Comparison of ENCODE assay signal across 8 mouse cellular contexts in the genomic region with DNA sequence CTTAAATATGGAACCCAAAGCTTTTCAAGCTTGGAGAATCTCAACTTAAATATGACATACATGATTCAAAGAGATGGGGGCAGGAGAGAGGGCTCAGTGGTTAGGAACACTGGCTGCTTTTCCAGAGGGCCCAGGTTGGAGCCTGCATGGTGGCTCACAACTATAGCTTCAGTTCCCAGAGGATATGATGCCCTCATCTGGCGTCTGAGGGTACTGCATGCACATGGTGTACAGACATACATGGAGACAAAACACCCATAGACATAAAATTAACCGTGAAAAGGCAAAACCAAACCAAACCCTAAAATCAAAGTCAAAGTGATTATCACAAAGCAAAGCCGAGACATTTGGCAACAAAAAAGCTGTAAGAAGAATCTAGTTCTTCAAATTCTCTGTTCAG. TPM values are rescaled to one million over a fixed set of nuclear protein-coding genes. Genes with fewer than 3 reads are reported as not detected.
DNase-seq lines count a peak whose midpoint lies in the region; ATAC-seq and TF ChIP-seq lines count a peak whose summit lies in the region.

No protein-coding gene starts in this region.

- H3K27me3 ChIP-seq in heart, adult 2 months (ENCODE audit: control insufficient read depth, insufficient read depth, low read length), result no peaks in the 10 kb centered on the region
- H3K27me3 ChIP-seq in liver, postnatal 0 days (ENCODE audit: insufficient read depth, low read length), result peaks cover 30% of the 10 kb centered on the region

- peaks cover 1% of the 10 kb centered on the region; the same call in 1 of the 2 replicates for H3K4me1 ChIP-seq in heart, adult 2 months (ENCODE audit: control insufficient read depth, insufficient read depth, low read length)
- H3K4me1 ChIP-seq in liver, postnatal 0 days (ENCODE audit: insufficient read depth), result no peaks in the 10 kb centered on the region

- no peak overlapping the region for H3K4me3 ChIP-seq in heart, adult 2 months
- H3K4me3 ChIP-seq in liver, postnatal 0 days (ENCODE audit: low read depth, low read length), result no peak overlapping the region

- peaks cover 2% of the 10 kb centered on the region; the same call in 1 of the 2 replicates for H3K9me3 ChIP-seq in liver, postnatal 0 days (ENCODE audit: low read length)

- no peaks in the 10 kb centered on the region for H3K79me2 ChIP-seq in heart, adult 2 months (replicated peaks; ENCODE audit: control insufficient read depth, insufficient read depth, low read length)

- no peak for TF ChIP-seq POLR2A in heart, adult 2 months (IDR thresholded peaks at IDR 0.05; ENCODE audit: insufficient read depth, low read depth, low read length)

- intact Hi-C loops in heart, adult 2 months (cut with DNase I), result no loop called here

- H3K36me3 ChIP-seq in heart, adult 2 months (ENCODE audit: control insufficient read depth, insufficient read depth, low read length), result no peaks in the 10 kb centered on the region
- no peaks in the 10 kb centered on the region for H3K36me3 ChIP-seq in liver, postnatal 0 days (replicated peaks; ENCODE audit: insufficient read depth, low read length)

- TF ChIP-seq EP300 in heart, adult 2 months (IDR thresholded peaks at IDR 0.05; ENCODE audit: insufficient read depth, low read depth, low read length), result no peak
- TF ChIP-seq EP300 in liver, postnatal 0 days (IDR thresholded peaks at IDR 0.05; ENCODE audit: low read depth), result no peak

- H3K9ac ChIP-seq in heart, adult 2 months (ENCODE audit: low read depth, low read length), result no peak overlapping the region
- no peak overlapping the region for H3K9ac ChIP-seq in liver, postnatal 0 days (replicated peaks)

- H3K4me2 ChIP-seq in liver, postnatal 0 days (ENCODE audit: low read depth, low read length), result no peak overlapping the region

- ATAC-seq in liver, postnatal 0 days, result no peak

- 78% methylated on average over 3 of the region's 3 CpGs for WGBS in heart, adult 2 months
- 72% methylated on average over 3 of the region's 3 CpGs for WGBS in liver, postnatal 0 days (ENCODE audit: insufficient replicate concordance)

- peak; percentile 50 for TF ChIP-seq CTCF in heart, adult 2 months (IDR thresholded peaks at IDR 0.05)
- peak; percentile 55 for TF ChIP-seq CTCF in liver, postnatal 0 days (IDR thresholded peaks at IDR 0.05; ENCODE audit: low read depth)

- H3K27ac ChIP-seq in heart, adult 2 months, result no peak overlapping the region
- H3K27ac ChIP-seq in liver, postnatal 0 days (ENCODE audit: low read depth), result no peak overlapping the region

- no peak for DNase-seq in heart, adult 2 months
- DNase-seq in heart, adult 18-20 months, result no peak
- DNase-seq in urinary bladder, postnatal 14 days (ENCODE audit: low spot score), result peak; percentile 11
- DNase-seq in urinary bladder, postnatal 4 days (ENCODE audit: low spot score in 2 of 2), result no peak
- peak; percentile 58 for DNase-seq in embryo, embryonic 10.5 days (ENCODE audit: low spot score)
- DNase-seq in liver, postnatal 0 days, result peak; percentile 44
- DNase-seq in thymus, postnatal 0 days (ENCODE audit: low spot score), result peak; percentile 39
- DNase-seq in urinary bladder, postnatal 10 days (ENCODE audit: low spot score), result no peak

RNA-seq across cellular contexts. Expression of gene Rimkla, which starts 1.6 kb away (rescaled TPM):
- total RNA-seq in heart, adult 2 months (2021), result under 1 TPM; 0.66 to 0.70 TPM
- polyA plus RNA-seq in heart, adult 2 months (2012; rRNA removed), result 0.56 and 1.1 TPM in 2 replicates
- total RNA-seq in heart, adult 18-20 months (2021), result 1 to 10 TPM in 1 of 2 experiments, under 1 TPM in 1; 0.57 to 1.3 TPM
- not detected in 2 replicates for polyA plus RNA-seq in liver, postnatal 0 days (2015; fragmentation: Nextera tagmentation; extraction: Ambion mirVana)
- polyA plus RNA-seq in thymus, postnatal 0 days (2015; fragmentation: Nextera tagmentation; extraction: Ambion mirVana), result 0.21 and 0.25 TPM in 2 replicates

RNA-seq across cellular contexts. Expression of gene Foxj3, which starts 46.0 kb away (rescaled TPM):
- total RNA-seq in heart, adult 2 months (2021), result 10 to 100 TPM; 30.3 to 32.1 TPM
- 13.5 and 19.4 TPM in 2 replicates for polyA plus RNA-seq in heart, adult 2 months (2012; rRNA removed)
- 10 to 100 TPM; 29.2 to 30.1 TPM for total RNA-seq in heart, adult 18-20 months (2021)
- 2.6 and 2.9 TPM in 2 replicates for polyA plus RNA-seq in liver, postnatal 0 days (2015; fragmentation: Nextera tagmentation; extraction: Ambion mirVana)
- 11.4 and 13.5 TPM in 2 replicates for polyA plus RNA-seq in thymus, postnatal 0 days (2015; fragmentation: Nextera tagmentation; extraction: Ambion mirVana)

RNA-seq across cellular contexts. Expression of gene Frg2f1, which starts 48.5 kb away (rescaled TPM):
- 1 to 10 TPM; 6.3 to 6.7 TPM for total RNA-seq in heart, adult 2 months (2021)
- 3.8 and 4.3 TPM in 2 replicates for polyA plus RNA-seq in heart, adult 2 months (2012; rRNA removed)
- total RNA-seq in heart, adult 18-20 months (2021), result 1 to 10 TPM; 6.5 to 7.8 TPM
- 3.8 and 4.3 TPM in 2 replicates for polyA plus RNA-seq in liver, postnatal 0 days (2015; fragmentation: Nextera tagmentation; extraction: Ambion mirVana)
- polyA plus RNA-seq in thymus, postnatal 0 days (2015; fragmentation: Nextera tagmentation; extraction: Ambion mirVana), result 3.1 and 4.2 TPM in 2 replicates

Comparison
In these comparisons a context has a peak if more than half of its experiments do, and no peak if none do; other contexts are left out.
1. DNase-seq: peak in urinary bladder, postnatal 14 days (single experiment), embryo, embryonic 10.5 days (single experiment), liver, postnatal 0 days (single experiment) and thymus, postnatal 0 days (single experiment); none in heart, adult 2 months (0 of 2), heart, adult 18-20 months (0 of 2), urinary bladder, postnatal 4 days (0 of 2) and urinary bladder, postnatal 10 days (single experiment).